Mouse (Mus musculus): ENCODE measurements around the gene Dnajc5g. TPM values are rescaled to one million over a fixed set of nuclear protein-coding genes. Genes with fewer than 3 reads are reported as not detected.
A peak's percentile ranks its signal among the peaks of the same experiment; 100 is the strongest.

Gene Dnajc5g
- polyA plus RNA-seq, 1 experiment from 2014 or later: not detected

GRCm38 (mm10) chr5:31154152-31154553 is 48.1 kb downstream of the Dnajc5g start, which contains the start of gene Mpv17:
Gene Mpv17 (minus strand): TSS chr5:31154251.
- Histone ChIP-seq H3K9me3 (replicated peaks; ENCODE audit: control insufficient read depth, low read length) (no peaks in the 10 kb centered on the region), H3K4me1 (ENCODE audit: control insufficient read depth, insufficient read depth, low read length) (peaks cover 13% of the 10 kb centered on the region), H3K4me2 (ENCODE audit: low read depth, low read length) (peak within 1 kb of the TSS; percentile 74), H3K9ac (ENCODE audit: low read length) (peak within 1 kb of the TSS; percentile 87), H3K4me3 (ENCODE audit: low read length) (peak within 1 kb of the TSS; percentile 78), H3K27ac (ENCODE audit: low read length) (peak within 1 kb of the TSS; percentile 66), H3K36me3 (ENCODE audit: control insufficient read depth, insufficient read depth) (peaks cover 26% of the 10 kb centered on the region), H3K27me3 (ENCODE audit: control insufficient read depth, insufficient read depth, low read length) (no peaks in the 10 kb centered on the region)
- ATAC-seq (replicated peaks; ENCODE audit: extremely low read depth, insufficient read depth, low FRiP score): peak; percentile 91
- WGBS: under 1% methylated on average over 19 of the region's 19 CpGs

Other genes starting within 250 kb of the Dnajc5g start
- gene Tmem214, start 238.3 kb upstream of the Dnajc5g start, polyA plus RNA-seq (2015; fragmentation: Nextera tagmentation; extraction: Ambion mirVana): 58.8 and 61.7 TPM in 2 replicates
- gene Agbl5, start 217.6 kb upstream of the Dnajc5g start, polyA plus RNA-seq (2015; fragmentation: Nextera tagmentation; extraction: Ambion mirVana): 10.8 and 11.8 TPM in 2 replicates
- 349 and 355 TPM in 2 replicates for gene Ost4, start 198.5 kb upstream of the Dnajc5g start, polyA plus RNA-seq (2015; fragmentation: Nextera tagmentation; extraction: Ambion mirVana)
- 145 and 157 TPM in 2 replicates for gene Emilin1, start 192.9 kb upstream of the Dnajc5g start, polyA plus RNA-seq (2015; fragmentation: Nextera tagmentation; extraction: Ambion mirVana)
- 12.9 and 15.0 TPM in 2 replicates for gene Khk, start 184.9 kb upstream of the Dnajc5g start, polyA plus RNA-seq (2015; fragmentation: Nextera tagmentation; extraction: Ambion mirVana)
- gene Cgref1, start 160.7 kb upstream of the Dnajc5g start, polyA plus RNA-seq (2015; fragmentation: Nextera tagmentation; extraction: Ambion mirVana): 2.6 and 2.7 TPM in 2 replicates
- 95.9 and 96.5 TPM in 2 replicates for gene Preb, start 145.9 kb upstream of the Dnajc5g start, polyA plus RNA-seq (2015; fragmentation: Nextera tagmentation; extraction: Ambion mirVana)
- 0.09 and 0.24 TPM in 2 replicates for gene Tcf23, start 137.6 kb upstream of the Dnajc5g start, polyA plus RNA-seq (2015; fragmentation: Nextera tagmentation; extraction: Ambion mirVana)
- gene Atraid, start 58.0 kb upstream of the Dnajc5g start, polyA plus RNA-seq (2015; fragmentation: Nextera tagmentation; extraction: Ambion mirVana): 117 and 121 TPM in 2 replicates
- gene Slc5a6, start 57.4 kb upstream of the Dnajc5g start, polyA plus RNA-seq (2015; fragmentation: Nextera tagmentation; extraction: Ambion mirVana): 9.4 and 9.5 TPM in 2 replicates
- 14.4 and 18.4 TPM in 2 replicates for gene Cad, start 51.5 kb upstream of the Dnajc5g start, polyA plus RNA-seq (2015; fragmentation: Nextera tagmentation; extraction: Ambion mirVana)
- gene Slc30a3, start 2.0 kb downstream of the Dnajc5g start, polyA plus RNA-seq (2015; fragmentation: Nextera tagmentation; extraction: Ambion mirVana): 0.27 and 0.35 TPM in 2 replicates
- 8.1 and 11.2 TPM in 2 replicates for gene Trim54, start 10.4 kb downstream of the Dnajc5g start, polyA plus RNA-seq (2015; fragmentation: Nextera tagmentation; extraction: Ambion mirVana)
- gene Ucn, start 32.5 kb downstream of the Dnajc5g start, polyA plus RNA-seq (2015; fragmentation: Nextera tagmentation; extraction: Ambion mirVana): not detected in 2 replicates
- 87.6 and 91.5 TPM in 2 replicates for gene Mpv17, start 48.0 kb downstream of the Dnajc5g start, polyA plus RNA-seq (2015; fragmentation: Nextera tagmentation; extraction: Ambion mirVana)
- 0.63 and 1.3 TPM in 2 replicates for gene Gm29609, start 73.6 kb downstream of the Dnajc5g start, polyA plus RNA-seq (2015; fragmentation: Nextera tagmentation; extraction: Ambion mirVana)
- gene Gtf3c2, start 73.9 kb downstream of the Dnajc5g start, polyA plus RNA-seq (2015; fragmentation: Nextera tagmentation; extraction: Ambion mirVana): 39.7 and 46.4 TPM in 2 replicates
- gene Snx17, start 86.9 kb downstream of the Dnajc5g start, polyA plus RNA-seq (2015; fragmentation: Nextera tagmentation; extraction: Ambion mirVana): 113 and 122 TPM in 2 replicates
- 61.4 and 73.3 TPM in 2 replicates for gene Eif2b4, start 87.1 kb downstream of the Dnajc5g start, polyA plus RNA-seq (2015; fragmentation: Nextera tagmentation; extraction: Ambion mirVana)
- 6.2 and 6.5 TPM in 2 replicates for gene Zfp513, start 96.0 kb downstream of the Dnajc5g start, polyA plus RNA-seq (2015; fragmentation: Nextera tagmentation; extraction: Ambion mirVana)
- 102 and 103 TPM in 2 replicates for gene Ppm1g, start 114.4 kb downstream of the Dnajc5g start, polyA plus RNA-seq (2015; fragmentation: Nextera tagmentation; extraction: Ambion mirVana)
- gene Nrbp1, start 134.6 kb downstream of the Dnajc5g start, polyA plus RNA-seq (2015; fragmentation: Nextera tagmentation; extraction: Ambion mirVana): 123 TPM in 2 replicates
- 0.29 and 0.40 TPM in 2 replicates for gene Gm9970, start 134.9 kb downstream of the Dnajc5g start, polyA plus RNA-seq (2015; fragmentation: Nextera tagmentation; extraction: Ambion mirVana)
- 5.4 and 6.3 TPM in 2 replicates for gene Krtcap3, start 145.4 kb downstream of the Dnajc5g start, polyA plus RNA-seq (2015; fragmentation: Nextera tagmentation; extraction: Ambion mirVana)
- 22.3 and 26.8 TPM in 2 replicates for gene Ift172, start 184.8 kb downstream of the Dnajc5g start, polyA plus RNA-seq (2015; fragmentation: Nextera tagmentation; extraction: Ambion mirVana)
- 15.7 and 16.9 TPM in 2 replicates for gene Fndc4, start 189.8 kb downstream of the Dnajc5g start, polyA plus RNA-seq (2015; fragmentation: Nextera tagmentation; extraction: Ambion mirVana)
- gene Gckr, start 191.2 kb downstream of the Dnajc5g start, polyA plus RNA-seq (2015; fragmentation: Nextera tagmentation; extraction: Ambion mirVana): 0.16 and 0.18 TPM in 2 replicates